Mouse (Mus musculus) forebrain, embryonic 14.5 days (tissue): Measurements from ENCODE around the gene Dpm3. TPM values are rescaled to one million over a fixed set of nuclear protein-coding genes. Genes with fewer than 3 reads are reported as not detected.
A peak's percentile ranks its signal among the peaks of the same experiment; 100 is the strongest.
"Not testable (repeated sequence)": the region's sequence is repeated elsewhere in the genome, so short reads cannot be mapped to it uniquely, and the experiment has no call there.

ENCODE experiments used
- ATAC-seq: fragments of 200-750 bp; cut with Nextera tagmentation; 2 replicates; pipeline ENCODE4 v1.8.0; 2017; ENCODE audit warnings: mild to moderate bottlenecking, moderate library complexity
- DNase-seq: peaks from one replicate; pipeline ENCODE4 v3.0.0-alpha.2; 2015; ENCODE audit warnings: low spot score
- H3K27ac ChIP-seq: fragments of 300-500 bp; sonication (generic); 2 replicates; pipeline ENCODE4 v1.5.1; 2014; ENCODE audit warnings: low read depth, mild to moderate bottlenecking, control low read depth, low read length, moderate library complexity
- H3K27me3 ChIP-seq: fragments of 300-500 bp; sonication (generic); replicated peaks from 2 replicates; pipeline ENCODE4 v1.6.1; 2014; ENCODE audit warnings: low read length, control low read depth, mixed read lengths; ENCODE audit not compliant: control insufficient read depth, insufficient read depth
- H3K36me3 ChIP-seq: fragments of 300-500 bp; sonication (generic); 2 replicates; pipeline ENCODE4 v1.6.1; 2014; ENCODE audit warnings: low read length, control low read depth; ENCODE audit not compliant: control insufficient read depth, insufficient read depth
- H3K4me1 ChIP-seq: fragments of 300-500 bp; sonication (generic); 2 replicates; pipeline ENCODE4 v1.6.1; 2014; ENCODE audit warnings: antibody characterized with exemption, low read length, control low read depth; ENCODE audit not compliant: control insufficient read depth, insufficient read depth
- H3K4me2 ChIP-seq: fragments of 300-500 bp; sonication (generic); 2 replicates; pipeline ENCODE4 v1.6.1; 2014; ENCODE audit warnings: mild to moderate bottlenecking, control low read depth, low read length
- H3K4me3 ChIP-seq: fragments of 300-500 bp; sonication (generic); 2 replicates; pipeline ENCODE4 v1.5.1; 2014; ENCODE audit warnings: low read depth, low read length, control low read depth
- H3K9ac ChIP-seq: fragments of 300-500 bp; sonication (generic); 2 replicates; pipeline ENCODE4 v1.6.1; 2014; ENCODE audit warnings: mild to moderate bottlenecking, low read length, control low read depth, moderate library complexity
- H3K9me3 ChIP-seq: fragments of 300-500 bp; sonication (generic); replicated peaks from 2 replicates; pipeline ENCODE4 v1.6.1; 2016; ENCODE audit warnings: low read length, control low read depth, mixed read lengths; ENCODE audit not compliant: control insufficient read depth
- WGBS: fragments of 180-500 bp; shearing (Covaris S2); extraction: QIAGEN DNeasy Blood & Tissue Kit; methylation state at CpG from one replicate; pipeline ENCODE4 v1.1.7; 2014; 5-methylcytosine and 5-hydroxymethylcytosine counted together
- polyA plus RNA-seq: library from polyadenylated mRNA; unstranded; fragments of >200 nt; fragmentation: Nextera tagmentation; extraction: Ambion mirVana; gene quantifications from 2 replicates; pipeline ENCODE4 v1.2.1, GENCODE M21; 2014

Gene Dpm3
- polyA plus RNA-seq = 91.5 and 112 TPM in 2 replicates

- no peak within 1 kb of the TSS for H3K9ac ChIP-seq
- ATAC-seq = no peak
- no peaks in the 10 kb centered on the region for H3K9me3 ChIP-seq
- no peaks in the 10 kb centered on the region for H3K27me3 ChIP-seq
- no peak for DNase-seq
- H3K36me3 ChIP-seq = no peaks in the 10 kb centered on the region
- H3K4me1 ChIP-seq = no peaks in the 10 kb centered on the region
- no peak within 1 kb of the TSS for H3K4me2 ChIP-seq
- whole genome bisulfite sequencing = 54% methylated on average over 7 of the region's 7 CpGs
- no peak within 1 kb of the TSS for H3K27ac ChIP-seq
- H3K4me3 ChIP-seq = no peak within 1 kb of the TSS
Measured at GRCm38 (mm10) chr3:89259076-89259475, at the start of gene Dpm3. Gene Dpm3 (plus strand): TSS chr3:89259358.

GRCm38 (mm10) chr3:89209731-89210130 lies 49.4 kb upstream of the Dpm3 start:
- Histone ChIP-seq H3K27me3 (no peaks in the 10 kb centered on the region), H3K36me3 (peaks cover 62% of the 10 kb centered on the region), H3K4me2 (no peak overlapping the region), H3K9me3 (no peaks in the 10 kb centered on the region), H3K27ac (no peak overlapping the region), H3K4me3 (no peak overlapping the region), H3K4me1 (peaks cover 11% of the 10 kb centered on the region), H3K9ac (no peak overlapping the region)
- DNase-seq = no peak
- ATAC-seq = no peak
- WGBS = 94% methylated on average over 7 of the region's 7 CpGs

GRCm38 (mm10) chr3:89210162-89210561 lies 49.0 kb upstream of the Dpm3 start:
- DNase-seq = no peak
- Histone ChIP-seq H3K36me3 (peaks cover 57% of the 10 kb centered on the region), H3K4me3 (no peak overlapping the region), H3K9ac (no peak overlapping the region), H3K4me1 (peaks cover 13% of the 10 kb centered on the region), H3K4me2 (no peak overlapping the region), H3K27ac (no peak overlapping the region), H3K9me3 (no peaks in the 10 kb centered on the region), H3K27me3 (no peaks in the 10 kb centered on the region)
- no peak for ATAC-seq
- WGBS = 88% methylated on average over 13 of the region's 13 CpGs

- 83% methylated on average over 7 of the region's 7 CpGs for WGBS
Measured at GRCm38 (mm10) chr3:89210731-89211130, 48.4 kb upstream of the Dpm3 start.

GRCm38 (mm10) chr3:89213803-89214530 lies 45.2 kb upstream of the Dpm3 start:
- H3K27me3 ChIP-seq = no peaks in the 10 kb centered on the region
- under 1% methylated on average over 66 of the region's 69 CpGs for WGBS
- peak overlapping the region; percentile 77 for H3K9ac ChIP-seq
- H3K36me3 ChIP-seq = peaks cover 21% of the 10 kb centered on the region
- DNase-seq (peak; percentile 97), ATAC-seq (peak; percentile 90)
- peak overlapping the region; percentile 98 for H3K27ac ChIP-seq
- H3K4me1 ChIP-seq = peaks cover 25% of the 10 kb centered on the region
- H3K9me3 ChIP-seq = no peaks in the 10 kb centered on the region
- peak overlapping the region; percentile 81 for H3K4me3 ChIP-seq
- peak overlapping the region; percentile 71 for H3K4me2 ChIP-seq

More at GRCm38 (mm10) chr3:89210731-89211130, 48.4 kb upstream of the Dpm3 start:
- Histone ChIP-seq H3K27me3 (no peaks in the 10 kb centered on the region), H3K9me3 (no peaks in the 10 kb centered on the region), H3K27ac (no peak overlapping the region), H3K4me3 (no peak overlapping the region), H3K9ac (no peak overlapping the region), H3K4me2 (no peak overlapping the region), H3K4me1 (peaks cover 19% of the 10 kb centered on the region), H3K36me3 (peaks cover 52% of the 10 kb centered on the region)
- ATAC-seq (no peak), DNase-seq (no peak)

- WGBS = 1% methylated on average over 19 of the region's 19 CpGs
- no peaks in the 10 kb centered on the region for H3K27me3 ChIP-seq
- H3K27ac ChIP-seq = peak within 1 kb of the TSS; percentile 98
- H3K36me3 ChIP-seq = peaks cover 16% of the 10 kb centered on the region
- peak within 1 kb of the TSS; percentile 81 for H3K4me3 ChIP-seq
- peak; percentile 80 for DNase-seq
- ATAC-seq = peak; percentile 16
- H3K4me2 ChIP-seq = peak within 1 kb of the TSS; percentile 71
- no peaks in the 10 kb centered on the region for H3K9me3 ChIP-seq
- peaks cover 25% of the 10 kb centered on the region for H3K4me1 ChIP-seq
- peak within 1 kb of the TSS; percentile 77 for H3K9ac ChIP-seq
Measured at GRCm38 (mm10) chr3:89214681-89215411, 44.3 kb upstream of the Dpm3 start, which contains the start of gene Thbs3. Gene Thbs3 (plus strand): TSS chr3:89215180.

- no peaks in the 10 kb centered on the region for H3K9me3 ChIP-seq
- peak overlapping the region; percentile 77 for H3K9ac ChIP-seq
- whole genome bisulfite sequencing = 1% methylated on average over 6 of the region's 6 CpGs
- ATAC-seq (peak; percentile 33), DNase-seq (peak; percentile 97)
- H3K27ac ChIP-seq = peak overlapping the region; percentile 98
- peak overlapping the region; percentile 71 for H3K4me2 ChIP-seq
- no peaks in the 10 kb centered on the region for H3K27me3 ChIP-seq
- H3K36me3 ChIP-seq = peaks cover 11% of the 10 kb centered on the region; the same call in 1 of the 2 replicates
- peaks cover 25% of the 10 kb centered on the region for H3K4me1 ChIP-seq
- peak overlapping the region; percentile 81 for H3K4me3 ChIP-seq
Measured at GRCm38 (mm10) chr3:89215853-89216252, 43.3 kb upstream of the Dpm3 start.

GRCm38 (mm10) chr3:89216407-89216806 lies 42.8 kb upstream of the Dpm3 start:
- not testable (repeated sequence) for H3K27me3 ChIP-seq, H3K9me3 ChIP-seq, ATAC-seq, H3K27ac ChIP-seq, H3K4me3 ChIP-seq, DNase-seq
- H3K4me1 ChIP-seq = peaks cover 28% of the 10 kb centered on the region
- peaks cover 13% of the 10 kb centered on the region for H3K36me3 ChIP-seq
- H3K9ac ChIP-seq = 0 out of 2 replicates have a peak overlapping the region, but pooled peaks have one; percentile 2
- peak overlapping the region; percentile 71 for H3K4me2 ChIP-seq
- 68% methylated on average over 7 of the region's 7 CpGs for WGBS
